In the genomic region with DNA sequence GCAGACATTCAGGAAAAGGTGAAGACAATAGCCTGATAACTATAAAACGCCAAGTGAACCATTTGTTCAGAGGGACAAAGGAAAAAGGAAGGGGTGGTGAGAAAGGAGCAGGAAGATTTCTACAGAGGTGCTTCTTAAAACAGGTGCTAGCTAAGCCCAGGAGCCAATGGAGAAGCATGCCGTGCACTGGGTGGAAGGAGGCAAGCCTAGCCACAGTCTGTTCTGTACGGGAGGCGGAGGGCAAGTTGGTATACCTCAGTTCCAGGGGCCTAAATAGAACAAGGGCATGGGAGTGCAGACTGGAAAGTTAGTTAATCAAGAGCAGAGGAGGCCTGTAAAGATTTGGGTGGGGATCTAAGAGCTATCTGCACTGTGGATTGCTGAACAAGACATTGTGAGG, we compare ENCODE assay signal across 8 mouse cellular contexts. TPM values are rescaled to one million over a fixed set of nuclear protein-coding genes. Genes with fewer than 3 reads are reported as not detected.
DNase-seq lines count a peak whose midpoint lies in the region; ATAC-seq and TF ChIP-seq lines count a peak whose summit lies in the region.

No protein-coding gene starts in this region.

- TF ChIP-seq POLR2A in myocyte (IDR thresholded peaks at IDR 0.05; ENCODE audit: insufficient read length, low read depth), result peak; percentile 20

- TF ChIP-seq CTCF in layer of hippocampus, adult 2 months (conservative IDR thresholded peaks at IDR 0.05), result no peak
- no peak for TF ChIP-seq CTCF in intestine, postnatal 0 days (IDR thresholded peaks at IDR 0.05; ENCODE audit: low read depth)

- WGBS in embryonic facial prominence, embryonic 14.5 days, result 4% methylated on average over 4 of the region's 4 CpGs
- WGBS in intestine, postnatal 0 days, result 6% methylated on average over 4 of the region's 4 CpGs

- H3K4me3 ChIP-seq in layer of hippocampus, adult 2 months, result peak overlapping the region; percentile 92
- H3K4me3 ChIP-seq in embryonic facial prominence, embryonic 14.5 days (ENCODE audit: low read depth, low read length), result peak overlapping the region; percentile 93
- peak overlapping the region; percentile 98 for H3K4me3 ChIP-seq in intestine, postnatal 0 days (ENCODE audit: low read depth, low read length)
- peak overlapping the region; percentile 87 for H3K4me3 ChIP-seq in myocyte

- H3K9me3 ChIP-seq in embryonic facial prominence, embryonic 14.5 days (ENCODE audit: control insufficient read depth, low read length), result no peaks in the 10 kb centered on the region
- H3K9me3 ChIP-seq in intestine, postnatal 0 days (ENCODE audit: control insufficient read depth), result no peaks in the 10 kb centered on the region

- peaks cover 21% of the 10 kb centered on the region for H3K4me1 ChIP-seq in embryonic facial prominence, embryonic 14.5 days (ENCODE audit: control insufficient read depth, insufficient read depth, low read length)
- peaks cover 11% of the 10 kb centered on the region; the same call in 1 of the 2 replicates for H3K4me1 ChIP-seq in intestine, postnatal 0 days (replicated peaks; ENCODE audit: control insufficient read depth, insufficient read depth, low read length)

- H3K79me2 ChIP-seq in myocyte (ENCODE audit: control insufficient read depth, insufficient read depth), result peaks cover 78% of the 10 kb centered on the region

- H3K27ac ChIP-seq in layer of hippocampus, adult 2 months, result peak overlapping the region; percentile 15; the same call in 1 of the 2 replicates
- no peak overlapping the region for H3K27ac ChIP-seq in embryonic facial prominence, embryonic 14.5 days (replicated peaks; ENCODE audit: low read depth, low read length)
- H3K27ac ChIP-seq in intestine, postnatal 0 days (ENCODE audit: low read depth, low read length), result no peak overlapping the region

- no peak overlapping the region for H3ac ChIP-seq in myocyte (ENCODE audit: control insufficient read depth, insufficient read length)

- DNase-seq in layer of hippocampus, adult 2 months (ENCODE audit: low spot score in 2 of 2), result no peak
- no peak for DNase-seq in layer of hippocampus, adult 8-10 months (ENCODE audit: low spot score in 2 of 2)
- DNase-seq in embryonic facial prominence, embryonic 14.5 days (ENCODE audit: low spot score), result no peak
- DNase-seq in gastrocnemius, postnatal 25 days, result no peak
- no peak for DNase-seq in right cerebral cortex, postnatal 14 days
- no peak for DNase-seq in gastrocnemius, adult 8-10 months (ENCODE audit: low spot score in 2 of 2)

- peak overlapping the region; percentile 73 for H3K4me2 ChIP-seq in embryonic facial prominence, embryonic 14.5 days (ENCODE audit: low read depth, low read length)
- H3K4me2 ChIP-seq in intestine, postnatal 0 days (replicated peaks; ENCODE audit: low read depth), result peak overlapping the region; percentile 76
- peak overlapping the region; percentile 83 for H3K4me2 ChIP-seq in myocyte (ENCODE audit: low read depth)

- peak overlapping the region; percentile 55 for H3K9ac ChIP-seq in embryonic facial prominence, embryonic 14.5 days (ENCODE audit: low read depth, low read length)
- H3K9ac ChIP-seq in intestine, postnatal 0 days (ENCODE audit: low read depth, low read length), result no peak overlapping the region

- 0 out of 2 replicates have a peak, but pooled peaks cover 6% of the 10 kb centered on the region for H3K36me3 ChIP-seq in embryonic facial prominence, embryonic 14.5 days (ENCODE audit: control insufficient read depth, insufficient read depth, low read length)
- H3K36me3 ChIP-seq in intestine, postnatal 0 days (ENCODE audit: control insufficient read depth, insufficient read depth), result no peaks in the 10 kb centered on the region
- peaks cover 4% of the 10 kb centered on the region for H3K36me3 ChIP-seq in myocyte (ENCODE audit: control insufficient read depth, insufficient read depth)

- no peaks in the 10 kb centered on the region for H3K27me3 ChIP-seq in embryonic facial prominence, embryonic 14.5 days (replicated peaks; ENCODE audit: control insufficient read depth, insufficient read depth, low read length)
- H3K27me3 ChIP-seq in intestine, postnatal 0 days (replicated peaks; ENCODE audit: control insufficient read depth, insufficient read depth, low read length), result no peaks in the 10 kb centered on the region
- H3K27me3 ChIP-seq in myocyte (ENCODE audit: control insufficient read depth, insufficient read depth, insufficient read length), result no peaks in the 10 kb centered on the region

- ATAC-seq in embryonic facial prominence, embryonic 14.5 days (ENCODE audit: low read depth), result no peak
- ATAC-seq in intestine, postnatal 0 days, result no peak

TF ChIP-seq in myocyte, 11 proteins besides CTCF, POLR2A, EP300 and RAD21:
- TF ChIP-seq USF1 (IDR thresholded peaks at IDR 0.05; ENCODE audit: low read depth) (no peak), POLR2AphosphoS2 (IDR thresholded peaks at IDR 0.05; ENCODE audit: insufficient read length, low read depth) (peak; percentile 35)

RNA-seq across cellular contexts. Expression of a gene that starts 3.8 kb away (rescaled TPM):
- 100 to 1,000 TPM; 152 to 153 TPM for total RNA-seq in layer of hippocampus, adult 2 months (2021)
- 100 to 1,000 TPM; 142 to 170 (median 159) TPM for total RNA-seq in layer of hippocampus, adult 8-10 months (2022)
- polyA plus RNA-seq in embryonic facial prominence, embryonic 14.5 days (2014; fragmentation: Nextera tagmentation; extraction: Ambion mirVana), result 54.2 and 60.3 TPM in 2 replicates
- 27.0 and 30.4 TPM in 2 replicates for polyA plus RNA-seq in intestine, postnatal 0 days (2015; fragmentation: Nextera tagmentation; extraction: Ambion mirVana)
- 18.7 TPM for polyA plus RNA-seq in myocyte (2012; fragmentation: generic; extraction: Trizol)
- total RNA-seq in gastrocnemius, postnatal 25 days (2021), result 10 to 100 TPM; 49.5 to 51.7 TPM
- 10 to 100 TPM; 63.7 to 77.1 (median 71.3) TPM for total RNA-seq in gastrocnemius, adult 8-10 months (2022)
